Mouse (Mus musculus): Measurements from ENCODE around the gene Slc22a29. TPM values are rescaled to one million over a fixed set of nuclear protein-coding genes. Genes with fewer than 3 reads are reported as not detected.
"Not testable (repeated sequence)": the region's sequence is repeated elsewhere in the genome, so short reads cannot be mapped to it uniquely, and the experiment has no call there.

Slc22a29 gene
- polyA plus RNA-seq (2017; shearing (Covaris generic)): not detected

GRCm38 (mm10) chr19:8218800-8219199 is at the start of gene Slc22a29:
TSS of gene Slc22a29 (minus strand) at chr19:8218900.
- no peak for ATAC-seq

DNA sequence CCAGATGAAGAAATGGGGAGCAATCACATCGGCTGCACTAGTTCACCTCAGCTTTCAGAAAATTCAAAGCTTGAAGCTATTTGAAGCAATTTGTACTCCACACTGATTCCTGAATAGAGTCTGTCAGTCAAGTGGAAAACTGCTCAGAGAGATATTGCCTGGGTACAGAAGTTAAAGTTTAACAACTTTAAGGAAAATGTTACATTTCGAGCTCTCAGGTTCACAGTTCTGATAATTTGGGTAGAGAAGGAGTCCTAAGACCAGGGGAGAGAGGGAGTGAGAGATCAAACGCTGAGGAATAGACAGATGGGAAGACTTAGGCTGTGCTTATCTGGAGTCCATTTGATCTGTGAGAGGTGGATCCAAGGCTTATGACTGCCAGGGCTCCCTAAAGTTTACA is 46.6 kb upstream of the Slc22a29 start:
- ATAC-seq: no peak

DNA sequence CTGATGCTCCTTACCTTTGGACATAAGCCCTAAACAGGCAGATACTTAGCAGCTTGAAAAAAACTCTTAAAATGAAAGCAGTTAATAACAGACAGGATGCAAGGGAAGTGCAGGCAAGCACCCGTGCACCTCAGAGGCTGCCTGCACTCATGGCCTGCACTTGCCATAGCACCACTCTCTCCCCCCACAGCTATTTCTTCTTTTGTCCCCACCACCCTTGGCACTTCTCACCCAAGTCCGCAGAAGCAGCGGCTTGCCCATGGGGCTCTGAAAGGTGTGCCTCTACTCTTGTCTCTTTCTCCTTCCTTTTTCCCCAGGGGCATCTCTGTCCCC is 34.0 kb upstream of the Slc22a29 start:
- no peak for ATAC-seq

- no peak for ATAC-seq
Measured at GRCm38 (mm10) chr19:8251896-8252704, 33.4 kb upstream of the Slc22a29 start.

DNA sequence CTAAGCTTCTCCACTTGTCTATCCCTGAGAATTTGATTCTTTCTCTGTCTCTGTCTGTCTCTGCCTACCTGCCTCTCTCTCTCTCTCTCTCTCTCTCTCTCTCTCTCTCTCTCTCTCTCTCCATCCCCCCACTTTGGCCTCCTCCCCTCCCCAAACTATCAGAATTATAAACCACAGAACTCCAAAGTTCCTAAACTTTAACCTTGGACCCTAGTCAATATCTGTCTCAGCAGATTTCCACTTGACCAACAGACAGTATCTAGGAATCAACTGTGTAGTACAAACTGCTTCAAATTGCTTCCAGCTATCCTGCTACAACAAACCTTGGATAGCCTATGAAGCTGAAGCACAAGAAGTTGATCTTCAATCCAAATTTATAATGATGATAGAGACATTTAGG is 10.2 kb upstream of the Slc22a29 start:
- ATAC-seq: no peak

DNA sequence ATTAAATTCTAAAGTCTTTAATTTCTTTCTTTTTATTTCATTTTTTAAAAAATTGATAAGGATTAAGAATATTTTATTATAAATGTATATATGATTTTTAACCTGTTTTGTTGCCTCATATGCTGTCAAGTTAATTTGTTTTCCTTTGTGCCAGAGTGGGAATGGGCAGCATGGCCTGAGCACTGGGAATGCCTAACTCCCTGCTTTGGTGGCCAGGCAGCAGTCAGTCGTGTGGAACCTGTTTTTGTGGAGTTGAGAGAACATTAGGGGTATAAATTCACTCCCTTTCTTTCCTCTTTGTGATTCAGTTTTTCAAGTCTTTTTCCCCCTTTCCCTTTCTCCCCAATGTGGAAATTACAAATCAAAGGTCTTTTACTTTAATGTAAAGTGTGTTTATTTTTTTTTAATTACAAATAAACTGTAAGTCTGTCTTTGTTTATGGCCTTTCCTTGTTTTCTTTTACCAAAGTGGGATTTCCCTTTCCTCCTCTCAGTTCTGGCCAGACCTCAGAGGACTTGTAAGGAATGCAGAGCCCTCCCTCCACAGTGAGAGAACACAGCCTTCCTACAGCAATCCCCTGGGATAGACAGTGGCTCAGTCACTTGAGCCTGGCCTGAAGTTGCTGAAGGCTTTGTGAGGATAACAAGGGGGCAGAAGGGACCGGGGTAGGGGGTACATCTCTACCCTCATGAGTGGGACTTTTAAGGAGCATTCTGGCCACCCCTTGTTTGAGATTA is 69.7 kb downstream of the Slc22a29 start:
- ATAC-seq: no peak

- not testable (repeated sequence) for ATAC-seq
Measured at GRCm38 (mm10) chr19:8142716-8143115, 76.0 kb downstream of the Slc22a29 start.

- ATAC-seq: not testable (repeated sequence)
Measured at GRCm38 (mm10) chr19:8134127-8134841, 84.4 kb downstream of the Slc22a29 start.

- not testable (repeated sequence) for ATAC-seq
Measured at GRCm38 (mm10) chr19:8131881-8132280, 86.8 kb downstream of the Slc22a29 start, which contains the start of gene Slc22a28. TSS of gene Slc22a28 (minus strand) at chr19:8131982.

Other genes starting within 250 kb of the Slc22a29 start
- gene Slc22a28, start 86.9 kb downstream of the Slc22a29 start, polyA plus RNA-seq (2017; shearing (Covaris generic)): not detected
- gene Slc22a30, start 186.2 kb upstream of the Slc22a29 start, polyA plus RNA-seq (2017; shearing (Covaris generic)): under 1 TPM in 1 of 2 experiments, not detected in 1; 0.13 TPM